Mouse (Mus musculus): ENCODE results near the gene Gse1. TPM values are rescaled to one million over a fixed set of nuclear protein-coding genes. Genes with fewer than 3 reads are reported as not detected.

The Gse1 gene
- polyA plus RNA-seq, 1 experiment from 2014 or later, result 22.2 TPM

DNA sequence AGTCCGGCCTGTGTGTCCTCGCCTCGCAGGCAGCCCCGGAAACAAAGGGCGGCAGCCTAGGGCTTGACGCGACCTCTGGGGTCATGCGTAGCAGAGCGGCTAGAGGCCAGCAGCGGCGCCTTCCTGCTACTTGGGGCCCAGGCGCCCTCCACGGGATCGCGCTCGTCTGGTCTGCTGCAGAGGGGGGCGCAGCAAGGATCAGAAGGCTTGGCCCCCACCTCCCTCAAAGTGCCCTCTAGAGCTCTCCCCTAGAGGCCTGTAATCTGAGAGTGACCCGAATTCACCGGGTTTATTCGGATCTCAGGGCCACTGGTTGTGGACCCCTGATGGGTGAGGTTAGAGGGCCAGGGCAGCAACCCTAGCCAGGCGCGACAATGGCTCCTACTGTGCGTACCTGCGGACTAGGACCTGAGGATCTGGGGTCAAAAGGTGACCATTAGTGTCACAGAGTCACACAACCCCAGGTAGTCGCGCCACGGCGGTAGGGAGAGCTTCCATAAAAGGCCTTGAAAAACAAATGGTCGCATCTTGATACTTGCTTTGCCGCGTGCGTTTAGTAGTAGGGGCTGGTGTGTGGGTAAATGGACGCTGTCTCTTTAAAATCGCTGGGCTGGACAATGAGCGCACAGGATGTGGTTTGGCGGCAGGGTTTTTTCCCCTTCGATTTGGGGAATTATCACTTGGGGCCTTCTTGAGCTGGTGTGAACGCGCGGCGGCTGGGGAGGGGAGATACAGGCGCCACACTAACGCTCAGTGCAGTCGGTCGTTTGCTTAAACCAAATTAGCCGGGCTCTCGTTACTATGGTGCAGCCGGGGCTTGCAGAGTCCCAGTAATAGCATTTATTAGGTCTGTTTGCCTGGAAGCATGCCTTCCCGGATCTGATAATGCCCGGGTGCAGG, 258.5 kb downstream of the Gse1 start:
- peaks cover 2% of the 10 kb centered on the region for H3K27me3 ChIP-seq (ENCODE audit: control insufficient read depth, insufficient read depth, low read length)
- no peaks in the 10 kb centered on the region for H3K36me3 ChIP-seq (ENCODE audit: control insufficient read depth, insufficient read depth, low read length)
- H3K4me2 ChIP-seq (ENCODE audit: low read depth, low read length, severe bottlenecking), result peak overlapping the region; percentile 97
- peak overlapping the region; percentile 87 for H3K4me3 ChIP-seq (ENCODE audit: low read depth, low read length)
- DNase-seq (ENCODE audit: low spot score) (peak; percentile 85), ATAC-seq (replicated peaks; ENCODE audit: low FRiP score) (peak; percentile 16)
- H3K27ac ChIP-seq (ENCODE audit: low read depth, low read length), result peak overlapping the region; percentile 100
- WGBS, result under 1% methylated on average over 49 of the region's 50 CpGs
- H3K9me3 ChIP-seq (ENCODE audit: control insufficient read depth, low read length), result no peaks in the 10 kb centered on the region
- peaks cover 47% of the 10 kb centered on the region for H3K4me1 ChIP-seq (replicated peaks; ENCODE audit: control insufficient read depth, insufficient read depth, low read length)
- peak overlapping the region; percentile 95 for H3K9ac ChIP-seq (ENCODE audit: low read length)

DNA sequence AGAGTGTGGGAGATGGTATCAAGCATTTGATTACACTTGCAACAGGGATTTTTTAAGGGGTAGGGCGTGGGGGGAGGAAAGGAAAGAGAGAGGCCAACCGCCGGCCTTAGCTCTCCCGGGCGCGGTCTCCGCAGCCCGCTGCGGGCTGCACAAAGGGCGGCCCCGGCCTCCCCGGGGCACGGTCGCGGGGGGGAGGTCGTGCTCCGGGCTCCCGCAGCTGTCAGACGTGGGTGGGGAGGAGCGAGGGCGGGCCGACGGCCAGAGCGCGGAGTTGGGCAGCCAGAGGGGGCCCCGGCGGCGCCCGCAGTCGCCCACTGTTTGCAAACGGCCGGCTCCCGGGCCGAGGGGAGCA, 259.1 kb downstream of the Gse1 start:
- Histone ChIP-seq H3K4me3 (ENCODE audit: low read depth, low read length) (peak overlapping the region; percentile 87), H3K36me3 (ENCODE audit: control insufficient read depth, insufficient read depth, low read length) (no peaks in the 10 kb centered on the region), H3K4me2 (ENCODE audit: low read depth, low read length, severe bottlenecking) (peak overlapping the region; percentile 97), H3K27ac (ENCODE audit: low read depth, low read length) (peak overlapping the region; percentile 100), H3K4me1 (replicated peaks; ENCODE audit: control insufficient read depth, insufficient read depth, low read length) (peaks cover 51% of the 10 kb centered on the region), H3K9me3 (ENCODE audit: control insufficient read depth, low read length) (no peaks in the 10 kb centered on the region), H3K9ac (ENCODE audit: low read length) (peak overlapping the region; percentile 95), H3K27me3 (ENCODE audit: control insufficient read depth, insufficient read depth, low read length) (peaks cover 2% of the 10 kb centered on the region)
- ATAC-seq (replicated peaks; ENCODE audit: low FRiP score), result no peak; the same call in none of the 2 replicates
- WGBS, result 0% methylated on average over 33 of the region's 34 CpGs
- DNase-seq (ENCODE audit: low spot score), result no peak

DNA sequence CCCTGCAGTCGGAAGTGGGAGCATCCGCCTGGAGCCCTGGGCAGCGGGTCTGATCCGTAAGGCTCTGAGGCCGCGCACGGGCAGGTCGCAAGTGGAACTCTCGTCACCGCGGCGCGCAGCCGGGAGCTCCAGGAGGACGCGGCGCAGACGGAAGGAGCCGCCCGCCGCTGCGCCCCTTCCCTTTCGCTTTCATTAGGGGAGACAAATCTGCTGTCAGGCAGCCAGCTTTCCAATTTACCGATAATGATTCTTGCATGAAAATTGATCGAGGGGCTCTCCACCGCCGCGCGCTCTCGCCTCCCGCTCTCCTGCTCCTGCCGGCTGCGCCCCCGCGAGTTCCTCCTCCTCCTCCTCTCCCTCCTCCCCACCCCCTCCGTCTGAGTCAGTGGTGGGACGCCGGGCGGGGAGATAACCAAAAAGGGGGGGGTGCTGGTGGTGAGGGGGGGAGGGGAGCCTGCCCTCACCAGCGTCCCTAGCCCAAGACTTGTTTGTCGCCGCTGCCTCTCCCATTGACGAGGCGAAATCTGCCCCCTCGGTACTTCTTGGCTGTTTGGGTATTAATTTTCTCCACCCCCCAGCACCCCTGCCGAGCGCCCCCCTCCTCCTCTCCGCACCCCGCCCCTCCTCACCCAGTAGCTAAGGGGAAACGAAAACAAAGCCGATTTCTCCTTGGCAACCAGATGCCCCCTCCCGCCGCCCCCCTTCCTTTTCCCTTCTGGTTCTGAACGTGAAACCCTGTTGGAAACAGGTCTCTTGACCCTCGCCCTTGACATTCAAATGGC, 259.7 kb downstream of the Gse1 start:
- Histone ChIP-seq H3K4me1 (replicated peaks; ENCODE audit: control insufficient read depth, insufficient read depth, low read length) (peaks cover 54% of the 10 kb centered on the region), H3K4me3 (ENCODE audit: low read depth, low read length) (peak overlapping the region; percentile 87), H3K36me3 (ENCODE audit: control insufficient read depth, insufficient read depth, low read length) (no peaks in the 10 kb centered on the region), H3K4me2 (ENCODE audit: low read depth, low read length, severe bottlenecking) (peak overlapping the region; percentile 97), H3K27me3 (ENCODE audit: control insufficient read depth, insufficient read depth, low read length) (peaks cover 2% of the 10 kb centered on the region), H3K9ac (ENCODE audit: low read length) (peak overlapping the region; percentile 95), H3K9me3 (ENCODE audit: control insufficient read depth, low read length) (no peaks in the 10 kb centered on the region), H3K27ac (ENCODE audit: low read depth, low read length) (peak overlapping the region; percentile 100)
- WGBS, result 0% methylated on average over 48 of the region's 55 CpGs
- DNase-seq (ENCODE audit: low spot score) (peak; percentile 92), ATAC-seq (replicated peaks; ENCODE audit: low FRiP score) (peak; percentile 67)

DNA sequence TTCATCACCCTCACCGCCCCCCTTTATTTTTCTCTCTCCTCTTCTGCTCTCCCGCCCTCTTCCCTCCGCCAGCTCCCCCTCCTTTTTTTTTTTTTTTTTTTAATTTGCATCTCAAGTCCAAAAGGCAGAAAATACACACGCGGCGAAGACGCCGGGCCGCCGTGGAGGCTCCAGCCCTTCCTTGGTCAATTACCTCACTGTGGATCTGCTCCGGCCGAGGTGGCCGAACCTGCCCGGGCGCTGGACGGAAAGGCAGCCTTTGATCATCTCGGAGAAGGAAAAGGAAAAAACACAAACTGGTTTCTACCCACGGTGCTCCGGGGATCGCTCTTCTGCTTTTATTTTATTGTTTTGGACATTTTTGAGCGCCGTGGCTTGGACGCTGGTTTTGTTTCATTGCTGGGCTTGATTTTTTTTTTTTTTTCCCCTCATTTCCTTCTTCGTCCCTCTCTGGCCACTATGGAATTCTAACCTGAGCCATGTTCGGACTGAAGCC, 260.4 kb downstream of the Gse1 start:
- WGBS, result 0% methylated on average over 25 of the region's 25 CpGs
- H3K9me3 ChIP-seq (ENCODE audit: control insufficient read depth, low read length), result no peaks in the 10 kb centered on the region
- no peak for ATAC-seq (replicated peaks; ENCODE audit: low FRiP score)
- H3K4me2 ChIP-seq (ENCODE audit: low read depth, low read length, severe bottlenecking), result peak overlapping the region; percentile 97
- peaks cover 2% of the 10 kb centered on the region for H3K27me3 ChIP-seq (ENCODE audit: control insufficient read depth, insufficient read depth, low read length)
- peak overlapping the region; percentile 100 for H3K27ac ChIP-seq (ENCODE audit: low read depth, low read length)
- peaks cover 57% of the 10 kb centered on the region for H3K4me1 ChIP-seq (replicated peaks; ENCODE audit: control insufficient read depth, insufficient read depth, low read length)
- H3K9ac ChIP-seq (ENCODE audit: low read length), result peak overlapping the region; percentile 95
- H3K4me3 ChIP-seq (ENCODE audit: low read depth, low read length), result peak overlapping the region; percentile 87
- peak; percentile 80 for DNase-seq (ENCODE audit: low spot score)
- H3K36me3 ChIP-seq (ENCODE audit: control insufficient read depth, insufficient read depth, low read length), result no peaks in the 10 kb centered on the region

DNA sequence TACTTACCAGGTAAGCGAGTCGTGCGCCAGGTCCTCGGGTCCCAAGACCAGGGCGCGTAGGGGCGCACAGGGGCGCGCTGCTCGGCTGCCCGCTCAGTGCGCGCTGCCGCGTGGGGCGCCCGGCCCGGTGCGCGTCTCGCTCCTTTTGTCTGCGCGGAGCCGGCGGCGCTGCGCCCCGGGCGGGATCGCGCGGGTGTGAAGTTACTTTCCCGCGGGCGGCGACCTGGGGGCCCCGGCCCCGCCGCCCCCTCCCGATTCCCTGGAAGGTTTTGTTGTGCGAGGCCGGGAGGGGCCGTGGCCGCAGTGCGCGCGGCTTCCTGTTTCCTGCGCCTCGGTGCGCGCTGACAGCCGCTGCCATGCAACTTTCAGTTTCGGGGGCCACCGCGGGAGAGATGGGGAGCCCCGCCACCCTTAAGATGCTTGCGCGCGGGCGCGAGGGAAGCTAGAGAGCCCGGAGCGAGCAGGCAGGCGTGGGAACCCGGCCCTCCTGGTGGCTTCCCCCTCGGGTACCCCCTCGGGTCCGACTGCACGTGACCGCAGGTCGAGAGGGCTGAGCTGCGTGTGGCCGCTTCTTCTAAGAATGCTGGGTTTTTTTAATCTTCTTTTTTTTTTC, 261.0 kb downstream of the Gse1 start:
- WGBS, result under 1% methylated on average over 73 of the region's 73 CpGs
- Histone ChIP-seq H3K9ac (ENCODE audit: low read length) (peak overlapping the region; percentile 95), H3K27me3 (ENCODE audit: control insufficient read depth, insufficient read depth, low read length) (peaks cover 2% of the 10 kb centered on the region), H3K4me3 (ENCODE audit: low read depth, low read length) (peak overlapping the region; percentile 87), H3K36me3 (ENCODE audit: control insufficient read depth, insufficient read depth, low read length) (no peaks in the 10 kb centered on the region), H3K4me2 (ENCODE audit: low read depth, low read length, severe bottlenecking) (peak overlapping the region; percentile 97), H3K27ac (ENCODE audit: low read depth, low read length) (peak overlapping the region; percentile 100), H3K9me3 (ENCODE audit: control insufficient read depth, low read length) (no peaks in the 10 kb centered on the region), H3K4me1 (replicated peaks; ENCODE audit: control insufficient read depth, insufficient read depth, low read length) (peaks cover 60% of the 10 kb centered on the region)
- ATAC-seq (replicated peaks; ENCODE audit: low FRiP score), result no peak
- DNase-seq (ENCODE audit: low spot score), result peak; percentile 74

DNA sequence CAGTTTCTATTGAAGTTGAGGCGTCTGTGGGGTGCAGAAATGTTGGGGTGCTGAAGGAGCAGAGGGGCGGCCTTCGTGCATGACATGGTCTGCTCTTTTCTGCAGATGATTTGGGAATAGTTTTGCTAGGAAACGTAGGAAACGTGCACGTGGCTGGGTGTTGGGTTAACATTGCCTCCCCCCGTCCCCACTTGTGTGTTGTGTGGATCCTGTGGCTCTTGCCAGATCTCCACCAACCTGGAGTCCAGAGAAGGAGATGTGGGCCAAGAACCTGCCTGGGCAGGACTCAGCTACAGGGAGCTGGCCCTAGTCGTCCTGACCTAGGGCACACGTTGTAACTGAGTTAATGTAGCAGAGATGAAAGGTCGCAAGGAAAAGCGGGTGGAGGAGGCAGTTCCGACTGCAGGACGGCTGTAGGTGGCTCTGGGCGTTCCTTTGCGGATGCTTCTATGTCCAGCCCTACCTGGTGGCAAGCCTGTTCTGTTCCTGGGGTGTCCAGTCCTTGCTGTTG, 261.6 kb downstream of the Gse1 start:
- peak overlapping the region; percentile 95 for H3K9ac ChIP-seq (ENCODE audit: low read length)
- peaks cover 60% of the 10 kb centered on the region for H3K4me1 ChIP-seq (replicated peaks; ENCODE audit: control insufficient read depth, insufficient read depth, low read length)
- ATAC-seq (replicated peaks; ENCODE audit: low FRiP score) (no peak), DNase-seq (ENCODE audit: low spot score) (no peak)
- peak overlapping the region; percentile 97 for H3K4me2 ChIP-seq (ENCODE audit: low read depth, low read length, severe bottlenecking)
- H3K4me3 ChIP-seq (ENCODE audit: low read depth, low read length), result peak overlapping the region; percentile 87
- H3K36me3 ChIP-seq (ENCODE audit: control insufficient read depth, insufficient read depth, low read length), result no peaks in the 10 kb centered on the region
- no peaks in the 10 kb centered on the region for H3K9me3 ChIP-seq (ENCODE audit: control insufficient read depth, low read length)
- H3K27me3 ChIP-seq (ENCODE audit: control insufficient read depth, insufficient read depth, low read length), result peaks cover 2% of the 10 kb centered on the region
- WGBS, result 2% methylated on average over 15 of the region's 15 CpGs
- peak overlapping the region; percentile 100 for H3K27ac ChIP-seq (ENCODE audit: low read depth, low read length)

DNA sequence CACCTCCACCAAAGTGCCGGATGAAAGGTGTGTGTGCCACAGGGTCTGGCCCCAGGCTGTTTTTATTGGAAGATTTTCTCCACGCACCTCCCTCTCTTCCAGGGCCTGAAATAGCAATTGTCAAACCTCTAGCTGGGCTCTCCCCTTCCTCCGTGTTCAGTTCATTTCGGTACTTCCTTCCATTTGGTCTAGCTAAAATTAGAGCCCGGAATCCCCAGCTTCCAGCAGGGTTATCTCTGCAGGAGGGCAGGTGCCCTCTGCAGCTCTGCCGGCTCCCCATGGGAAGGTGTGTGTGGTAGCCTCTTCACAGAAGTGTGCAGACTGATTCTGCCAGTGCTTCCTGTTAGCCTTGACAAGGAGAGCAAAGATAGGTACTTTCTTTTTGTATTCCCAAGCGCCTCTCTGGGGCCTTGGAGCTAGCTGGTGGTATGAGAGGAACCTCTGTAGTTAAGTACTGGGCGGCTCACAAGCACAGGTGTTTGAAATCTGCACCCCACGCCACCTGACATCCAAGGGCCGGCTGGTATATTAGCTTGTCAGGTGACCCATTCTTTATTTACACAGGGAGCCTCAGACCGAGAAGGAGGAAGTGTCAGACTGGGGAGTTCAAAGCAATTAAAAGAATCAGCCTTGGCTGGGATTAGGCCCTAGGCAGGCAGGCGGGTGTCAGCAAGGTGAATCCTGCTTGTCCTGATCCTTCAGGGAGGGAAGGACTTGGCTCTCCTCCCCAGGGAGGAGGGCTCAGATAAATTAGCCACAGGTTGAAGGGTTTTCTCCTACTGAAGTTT, 262.3 kb downstream of the Gse1 start:
- WGBS, result 11% methylated on average over 12 of the region's 12 CpGs
- no peak for ATAC-seq (replicated peaks; ENCODE audit: low FRiP score)
- Histone ChIP-seq H3K27me3 (ENCODE audit: control insufficient read depth, insufficient read depth, low read length) (no peaks in the 10 kb centered on the region; the same call in 1 of the 2 replicates), H3K9ac (ENCODE audit: low read length) (peak overlapping the region; percentile 95), H3K4me2 (ENCODE audit: low read depth, low read length, severe bottlenecking) (peak overlapping the region; percentile 97), H3K9me3 (ENCODE audit: control insufficient read depth, low read length) (no peaks in the 10 kb centered on the region), H3K36me3 (ENCODE audit: control insufficient read depth, insufficient read depth, low read length) (no peaks in the 10 kb centered on the region), H3K4me3 (ENCODE audit: low read depth, low read length) (peak overlapping the region; percentile 87), H3K27ac (ENCODE audit: low read depth, low read length) (peak overlapping the region; percentile 50), H3K4me1 (replicated peaks; ENCODE audit: control insufficient read depth, insufficient read depth, low read length) (peaks cover 57% of the 10 kb centered on the region)
- no peak for DNase-seq (ENCODE audit: low spot score)
